Mouse (Mus musculus): ENCODE results near the gene Lsr. TPM values are rescaled to one million over a fixed set of nuclear protein-coding genes. Genes with fewer than 3 reads are reported as not detected.

The Lsr gene
- 85.0 and 88.3 TPM in 2 replicates for polyA plus RNA-seq (2015; fragmentation: Nextera tagmentation; extraction: Ambion mirVana)

DNA sequence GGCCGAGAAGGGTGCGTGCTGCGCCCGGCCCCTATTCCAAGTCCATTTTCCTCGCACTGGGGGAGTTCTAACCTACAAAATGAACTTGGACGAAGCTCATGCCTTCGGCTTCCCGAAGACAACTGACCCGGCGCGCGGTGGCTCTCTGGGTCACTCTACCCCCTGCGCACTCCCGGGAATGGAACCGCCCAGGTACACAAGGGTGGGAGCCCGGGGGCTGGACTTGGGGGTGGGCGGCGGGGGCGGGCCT, at the start of gene Lsr:
Gene Lsr, minus strand, starts transcription at position 214 of the 250 bp plus-strand sequence.
- H3K27me3 ChIP-seq (ENCODE audit: control insufficient read depth, insufficient read depth, low read depth, low read length), result peaks cover 15% of the 10 kb centered on the region
- peak within 1 kb of the TSS; percentile 65 for H3K4me2 ChIP-seq (ENCODE audit: low read depth, low read length)
- H3K9me3 ChIP-seq (ENCODE audit: control insufficient read depth, low read length), result no peaks in the 10 kb centered on the region
- peaks cover 6% of the 10 kb centered on the region for H3K4me1 ChIP-seq (replicated peaks; ENCODE audit: control insufficient read depth, insufficient read depth, low read length)
- H3K4me3 ChIP-seq (ENCODE audit: low read length), result peak within 1 kb of the TSS; percentile 62
- WGBS, result under 1% methylated on average over 19 of the region's 19 CpGs
- H3K9ac ChIP-seq (ENCODE audit: low read length), result peak within 1 kb of the TSS; percentile 74
- H3K36me3 ChIP-seq (ENCODE audit: control insufficient read depth, insufficient read depth, low read length), result 0 out of 2 replicates have a peak, but pooled peaks cover 3% of the 10 kb centered on the region
- peak; percentile 92 for ATAC-seq (ENCODE audit: low read depth)
- peak within 1 kb of the TSS; percentile 96 for H3K27ac ChIP-seq (ENCODE audit: low read length)

DNA sequence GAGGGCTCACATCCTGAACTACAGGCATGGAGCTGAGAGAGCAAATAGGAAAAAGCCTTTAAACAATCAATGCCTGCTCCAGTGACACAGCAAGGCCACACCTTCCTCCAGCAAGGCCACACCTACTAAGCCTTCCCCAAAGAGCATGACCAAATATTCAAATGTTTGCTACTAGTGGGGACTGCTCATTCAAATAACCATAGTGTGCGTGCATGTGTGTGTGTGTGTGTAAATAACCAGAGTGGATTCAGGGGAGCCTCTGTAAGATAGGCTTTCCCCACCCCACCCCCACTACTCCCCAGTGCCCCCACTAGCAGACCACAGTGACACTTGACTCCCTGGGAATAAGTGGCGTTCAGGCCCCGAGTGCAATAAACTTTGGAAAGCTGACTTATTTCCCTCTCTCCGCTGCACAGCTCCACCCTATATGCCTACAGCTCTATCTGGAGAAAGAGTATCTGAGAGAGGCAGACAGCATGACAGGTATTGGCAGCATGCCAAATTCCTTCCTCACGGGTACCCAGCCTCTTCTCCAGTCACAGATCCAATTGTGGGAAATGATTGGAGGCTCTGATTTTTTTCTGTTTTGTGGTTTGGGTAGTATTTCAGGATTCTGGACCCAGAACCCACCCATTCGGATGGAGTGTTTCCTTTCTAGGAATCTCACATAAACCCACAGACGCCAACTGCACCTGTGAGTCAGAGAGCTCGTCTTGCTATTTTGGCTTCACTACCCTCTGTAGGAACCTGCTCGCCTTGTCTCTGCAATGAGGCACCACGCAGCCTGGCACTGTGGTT, 44.0 kb upstream of the Lsr start:
- Histone ChIP-seq H3K27ac (ENCODE audit: low read length) (0 out of 2 replicates have a peak overlapping the region, but pooled peaks have one; percentile 32), H3K36me3 (ENCODE audit: control insufficient read depth, insufficient read depth, low read length) (no peaks in the 10 kb centered on the region), H3K4me2 (ENCODE audit: low read depth, low read length) (no peak overlapping the region), H3K4me3 (ENCODE audit: low read length) (no peak overlapping the region), H3K27me3 (ENCODE audit: control insufficient read depth, insufficient read depth, low read depth, low read length) (no peaks in the 10 kb centered on the region), H3K9ac (ENCODE audit: low read length) (no peak overlapping the region), H3K4me1 (replicated peaks; ENCODE audit: control insufficient read depth, insufficient read depth, low read length) (peaks cover 14% of the 10 kb centered on the region), H3K9me3 (ENCODE audit: control insufficient read depth, low read length) (no peaks in the 10 kb centered on the region)
- 23% methylated on average over 10 of the region's 10 CpGs for WGBS
- ATAC-seq (ENCODE audit: low read depth), result peak; percentile 77

DNA sequence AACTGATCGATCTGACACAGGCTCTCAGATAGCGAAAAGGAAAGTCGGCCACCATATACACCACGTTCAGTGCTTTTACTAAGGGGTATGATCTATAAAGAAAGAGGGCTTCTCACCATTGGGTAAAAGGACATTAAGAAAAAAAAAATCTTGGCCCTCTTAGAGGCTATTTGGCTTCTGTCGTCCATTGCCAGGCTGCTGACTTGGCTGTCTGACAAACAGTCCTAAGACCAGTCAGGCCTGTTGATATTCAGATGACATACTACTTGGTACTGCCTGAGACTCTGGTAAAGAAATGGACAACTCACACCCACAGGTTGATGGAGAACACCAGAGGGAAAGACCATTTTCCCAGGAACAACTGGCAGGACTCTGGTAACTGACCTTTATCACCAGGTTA, 39.7 kb upstream of the Lsr start:
- Histone ChIP-seq H3K4me1 (replicated peaks; ENCODE audit: control insufficient read depth, insufficient read depth, low read length) (peaks cover 14% of the 10 kb centered on the region), H3K36me3 (ENCODE audit: control insufficient read depth, insufficient read depth, low read length) (no peaks in the 10 kb centered on the region), H3K9ac (ENCODE audit: low read length) (no peak overlapping the region), H3K4me3 (ENCODE audit: low read length) (no peak overlapping the region), H3K9me3 (ENCODE audit: control insufficient read depth, low read length) (no peaks in the 10 kb centered on the region), H3K27me3 (ENCODE audit: control insufficient read depth, insufficient read depth, low read depth, low read length) (no peaks in the 10 kb centered on the region), H3K4me2 (ENCODE audit: low read depth, low read length) (no peak overlapping the region), H3K27ac (ENCODE audit: low read length) (no peak overlapping the region)
- 63% methylated on average over 5 of the region's 5 CpGs for WGBS
- ATAC-seq (ENCODE audit: low read depth), result no peak

- Histone ChIP-seq H3K4me3 (ENCODE audit: low read length) (no peak overlapping the region), H3K4me2 (ENCODE audit: low read depth, low read length) (no peak overlapping the region), H3K27me3 (ENCODE audit: control insufficient read depth, insufficient read depth, low read depth, low read length) (no peaks in the 10 kb centered on the region), H3K27ac (ENCODE audit: low read length) (no peak overlapping the region), H3K9ac (ENCODE audit: low read length) (no peak overlapping the region), H3K36me3 (ENCODE audit: control insufficient read depth, insufficient read depth, low read length) (no peaks in the 10 kb centered on the region), H3K4me1 (replicated peaks; ENCODE audit: control insufficient read depth, insufficient read depth, low read length) (no peaks in the 10 kb centered on the region), H3K9me3 (ENCODE audit: control insufficient read depth, low read length) (no peaks in the 10 kb centered on the region)
- no peak for ATAC-seq (ENCODE audit: low read depth)
- WGBS, result 44% methylated on average over 3 of the region's 3 CpGs
These were observed 35.6 kb upstream of the Lsr start for GRCm38 (mm10) chr7:31008889-31009288.

DNA sequence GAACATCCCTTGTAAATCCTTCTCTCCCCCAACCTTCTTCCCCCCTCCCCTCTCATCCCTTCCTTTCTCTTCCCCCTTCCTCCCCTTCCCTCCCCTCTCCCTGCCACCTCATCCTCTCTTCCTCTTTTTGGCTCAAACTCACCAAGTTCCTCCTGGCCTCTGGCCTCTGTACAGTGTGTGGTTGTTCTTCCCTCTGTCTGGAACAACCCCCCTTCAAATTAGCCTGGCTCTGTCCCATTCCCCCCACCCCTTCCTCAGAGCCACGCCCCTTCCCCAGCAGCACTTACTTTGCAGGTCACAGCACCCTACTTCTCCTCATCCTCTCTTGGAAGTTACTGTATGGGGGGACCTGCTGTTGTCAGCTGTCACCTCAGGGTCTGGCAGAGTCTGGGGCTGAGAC, 34.9 kb upstream of the Lsr start:
- H3K4me3 ChIP-seq (ENCODE audit: low read length), result no peak overlapping the region
- no peaks in the 10 kb centered on the region for H3K36me3 ChIP-seq (ENCODE audit: control insufficient read depth, insufficient read depth, low read length)
- no peak overlapping the region for H3K9ac ChIP-seq (ENCODE audit: low read length)
- no peak overlapping the region for H3K4me2 ChIP-seq (ENCODE audit: low read depth, low read length)
- H3K4me1 ChIP-seq (replicated peaks; ENCODE audit: control insufficient read depth, insufficient read depth, low read length), result no peaks in the 10 kb centered on the region
- no peak overlapping the region for H3K27ac ChIP-seq (ENCODE audit: low read length)
- 64% methylated on average over 1 of the region's 1 CpGs for WGBS
- peak; percentile 51; the same call in 1 of the 2 replicates for ATAC-seq (ENCODE audit: low read depth)
- H3K27me3 ChIP-seq (ENCODE audit: control insufficient read depth, insufficient read depth, low read depth, low read length), result no peaks in the 10 kb centered on the region
- no peaks in the 10 kb centered on the region for H3K9me3 ChIP-seq (ENCODE audit: control insufficient read depth, low read length)

DNA sequence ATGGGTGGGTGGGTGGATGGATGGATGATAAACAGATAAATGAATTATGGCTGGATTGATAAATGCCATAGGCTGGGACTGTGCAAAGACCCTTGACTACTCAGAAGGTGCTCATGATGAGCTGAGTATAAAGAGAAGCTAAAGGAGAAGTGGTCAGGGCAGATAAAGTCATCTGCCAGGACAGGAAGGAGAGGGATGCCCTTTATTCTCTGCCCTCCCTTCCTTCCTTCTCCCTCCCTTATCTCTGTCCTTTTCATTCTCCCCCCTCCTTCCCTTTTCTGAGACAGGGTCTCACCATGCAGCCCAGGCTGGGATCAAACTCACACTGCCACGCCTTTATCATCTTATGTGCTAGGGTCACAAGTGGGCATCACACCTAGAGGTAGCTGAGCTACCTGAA, 34.5 kb upstream of the Lsr start:
- H3K4me2 ChIP-seq (ENCODE audit: low read depth, low read length), result no peak overlapping the region
- ATAC-seq (ENCODE audit: low read depth), result no peak
- WGBS, result 82% methylated on average over 1 of the region's 1 CpGs

DNA sequence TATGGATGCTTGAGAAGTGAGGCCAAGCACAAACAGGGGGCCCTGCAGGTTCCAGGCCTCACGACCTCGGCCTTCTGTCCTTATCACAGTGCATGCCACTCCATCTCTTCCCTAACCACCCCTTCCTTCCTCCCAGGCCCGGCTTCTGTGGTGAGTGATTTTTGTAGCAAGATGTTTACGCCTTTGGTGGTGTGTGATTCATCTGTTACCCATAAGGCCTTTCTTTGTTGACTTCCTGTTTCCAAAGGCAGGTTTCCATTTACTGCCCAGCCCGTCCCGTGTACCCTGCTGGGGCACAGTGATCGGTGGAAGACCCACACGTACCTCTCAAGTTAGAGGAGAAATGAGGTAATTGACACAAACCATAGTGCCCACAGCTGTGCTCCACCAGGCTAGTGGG, 29.4 kb upstream of the Lsr start:
- Histone ChIP-seq H3K4me3 (ENCODE audit: low read length) (no peak overlapping the region), H3K4me1 (replicated peaks; ENCODE audit: control insufficient read depth, insufficient read depth, low read length) (peaks cover 19% of the 10 kb centered on the region), H3K9ac (ENCODE audit: low read length) (no peak overlapping the region), H3K36me3 (ENCODE audit: control insufficient read depth, insufficient read depth, low read length) (no peaks in the 10 kb centered on the region), H3K9me3 (ENCODE audit: control insufficient read depth, low read length) (no peaks in the 10 kb centered on the region), H3K4me2 (ENCODE audit: low read depth, low read length) (no peak overlapping the region), H3K27ac (ENCODE audit: low read length) (peak overlapping the region; percentile 69), H3K27me3 (ENCODE audit: control insufficient read depth, insufficient read depth, low read depth, low read length) (no peaks in the 10 kb centered on the region)
- WGBS, result 57% methylated on average over 8 of the region's 8 CpGs
- peak; percentile 75 for ATAC-seq (ENCODE audit: low read depth)

More for the DNA sequence above, 34.5 kb upstream of the Lsr start:
- no peak overlapping the region for H3K4me3 ChIP-seq (ENCODE audit: low read length)
- no peak overlapping the region for H3K9ac ChIP-seq (ENCODE audit: low read length)
- H3K4me1 ChIP-seq (replicated peaks; ENCODE audit: control insufficient read depth, insufficient read depth, low read length), result no peaks in the 10 kb centered on the region
- H3K27me3 ChIP-seq (ENCODE audit: control insufficient read depth, insufficient read depth, low read depth, low read length), result no peaks in the 10 kb centered on the region
- H3K27ac ChIP-seq (ENCODE audit: low read length), result no peak overlapping the region
- no peaks in the 10 kb centered on the region for H3K9me3 ChIP-seq (ENCODE audit: control insufficient read depth, low read length)
- no peaks in the 10 kb centered on the region for H3K36me3 ChIP-seq (ENCODE audit: control insufficient read depth, insufficient read depth, low read length)

GRCm38 (mm10) chr7:31000505-31001020, 27.3 kb upstream of the Lsr start:
- Histone ChIP-seq H3K9ac (ENCODE audit: low read length) (0 out of 2 replicates have a peak overlapping the region, but pooled peaks have one; percentile 21), H3K4me2 (ENCODE audit: low read depth, low read length) (no peak overlapping the region; the same call in 1 of the 2 replicates), H3K27ac (ENCODE audit: low read length) (peak overlapping the region; percentile 59), H3K4me1 (replicated peaks; ENCODE audit: control insufficient read depth, insufficient read depth, low read length) (peaks cover 19% of the 10 kb centered on the region), H3K27me3 (ENCODE audit: control insufficient read depth, insufficient read depth, low read depth, low read length) (no peaks in the 10 kb centered on the region), H3K9me3 (ENCODE audit: control insufficient read depth, low read length) (peaks cover 5% of the 10 kb centered on the region; the same call in 1 of the 2 replicates), H3K4me3 (ENCODE audit: low read length) (no peak overlapping the region), H3K36me3 (ENCODE audit: control insufficient read depth, insufficient read depth, low read length) (no peaks in the 10 kb centered on the region)
- 1% methylated on average over 7 of the region's 7 CpGs for WGBS
- ATAC-seq (ENCODE audit: low read depth), result peak; percentile 89

GRCm38 (mm10) chr7:30996491-30996890, 23.2 kb upstream of the Lsr start:
- ATAC-seq (ENCODE audit: low read depth), result no peak
- 94% methylated on average over 2 of the region's 2 CpGs for WGBS
- H3K9ac ChIP-seq (ENCODE audit: low read length), result no peak overlapping the region
- peaks cover 5% of the 10 kb centered on the region; the same call in 1 of the 2 replicates for H3K9me3 ChIP-seq (ENCODE audit: control insufficient read depth, low read length)
- no peak overlapping the region for H3K4me3 ChIP-seq (ENCODE audit: low read length)
- H3K36me3 ChIP-seq (ENCODE audit: control insufficient read depth, insufficient read depth, low read length), result no peaks in the 10 kb centered on the region
- H3K4me1 ChIP-seq (replicated peaks; ENCODE audit: control insufficient read depth, insufficient read depth, low read length), result peaks cover 15% of the 10 kb centered on the region
- H3K27ac ChIP-seq (ENCODE audit: low read length), result no peak overlapping the region
- no peaks in the 10 kb centered on the region for H3K27me3 ChIP-seq (ENCODE audit: control insufficient read depth, insufficient read depth, low read depth, low read length)
- H3K4me2 ChIP-seq (ENCODE audit: low read depth, low read length), result no peak overlapping the region
